Mouse (Mus musculus) ZHBTc4 (cell line): ENCODE measurements at regions not wholly inside any gene's neighbourhood (a gene's known extent, or its start where the extent isn't known, plus 50 kb on each side); places are given as distances from the start of the nearest gene placed in this dataset.

ENCODE experiments used
- DNase-seq: peaks from one replicate; pipeline ENCODE4 v3.0.0-alpha.2; 2011; ENCODE audit warnings: low read depth, low spot score

DNA sequence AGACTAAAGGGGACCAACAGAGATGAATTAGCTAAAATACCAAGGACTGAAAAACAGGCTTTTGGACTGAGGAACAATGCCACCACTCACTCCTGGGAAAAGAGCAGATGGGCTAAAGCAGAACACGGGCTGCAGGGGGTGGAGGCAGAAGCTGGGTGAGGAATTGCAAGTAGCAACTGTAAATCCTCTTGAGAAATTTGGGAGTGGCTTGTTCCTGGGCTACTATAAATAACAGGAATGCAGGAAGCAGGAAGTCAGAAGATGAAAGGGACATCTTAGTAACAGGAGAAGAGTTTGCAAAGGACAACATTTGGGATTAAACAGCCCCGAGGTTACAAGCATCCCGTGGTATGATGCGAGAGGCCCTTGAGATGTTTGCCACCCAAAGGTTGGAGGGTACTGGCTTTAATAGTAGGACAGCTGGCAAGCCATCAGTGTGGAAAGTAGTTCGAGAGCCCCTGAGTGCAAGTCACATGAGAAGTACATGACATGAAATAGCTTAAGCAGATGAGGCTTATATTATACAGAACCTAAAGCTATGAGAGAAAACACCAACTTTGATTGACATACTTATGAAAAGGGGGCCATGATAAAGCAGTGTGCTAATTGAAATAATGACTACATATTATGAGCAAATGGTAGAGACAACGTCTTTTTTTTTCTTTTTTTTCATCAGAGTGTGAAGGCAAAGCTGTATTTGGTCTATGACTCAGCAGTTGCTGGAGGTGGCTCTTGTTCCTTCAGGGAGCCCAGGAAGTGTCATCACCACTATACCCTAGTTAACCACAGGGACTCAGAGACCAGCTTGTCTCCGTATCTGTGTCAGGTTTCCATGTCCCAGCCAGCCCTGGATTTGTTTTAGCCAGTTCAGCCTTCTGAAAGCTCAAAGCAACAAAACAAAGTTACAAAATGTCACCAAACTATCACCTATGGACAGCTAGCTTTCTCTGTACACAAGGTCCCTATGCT is 357.6 kb upstream of the Acvr2a start:
- peak; percentile 17 for DNase-seq

- DNase-seq: peak; percentile 17
These were observed 356.8 kb upstream of the Acvr2a start for GRCm38 (mm10) chr2:48457117-48457516.

DNA sequence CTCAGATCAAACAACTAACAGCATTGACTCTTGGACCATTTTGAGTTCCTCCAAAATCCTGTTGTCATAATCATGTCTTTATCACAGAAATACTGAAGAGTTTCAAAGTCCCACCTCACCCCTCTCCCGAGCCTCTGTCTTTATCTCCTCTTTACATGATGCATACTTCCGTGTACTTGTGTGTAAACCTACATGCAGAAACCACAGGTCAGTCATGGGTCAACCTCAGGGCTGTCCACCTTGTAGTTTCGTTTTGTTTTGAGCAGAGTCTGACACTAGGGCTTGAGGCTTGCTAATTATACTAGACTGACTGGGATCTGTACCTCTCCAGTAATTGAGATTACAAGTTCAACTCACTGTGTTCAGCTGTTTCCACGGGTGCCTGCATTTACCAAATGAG is 348.4 kb upstream of the Acvr2a start:
- no peak for DNase-seq

- no peak for DNase-seq
These were observed 345.0 kb upstream of the Acvr2a start for GRCm38 (mm10) chr2:48468895-48469294.

- no peak for DNase-seq
These were observed 344.6 kb upstream of the Acvr2a start for GRCm38 (mm10) chr2:48469357-48469756.

DNA sequence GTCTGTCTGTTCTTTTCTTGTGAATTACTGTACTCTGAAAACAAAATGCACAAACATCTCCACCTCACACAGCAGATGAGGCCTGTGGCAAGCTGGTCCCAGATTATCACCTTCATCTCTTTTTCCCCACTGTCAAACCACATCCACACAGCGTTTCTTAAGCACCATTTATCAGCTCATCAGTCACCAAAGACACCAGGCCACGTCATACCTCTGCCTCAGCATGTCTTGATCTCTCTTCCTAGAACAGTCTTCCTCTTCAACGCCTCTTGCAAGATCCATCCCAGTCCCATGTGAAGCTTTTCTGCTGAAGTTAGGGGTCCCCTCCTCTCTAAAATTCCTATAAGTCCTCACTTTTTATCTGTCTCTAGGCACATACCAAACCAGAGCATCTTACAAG is 340.8 kb upstream of the Acvr2a start:
- DNase-seq: no peak

GRCm38 (mm10) chr2:48474642-48475041 is 339.3 kb upstream of the Acvr2a start:
- no peak for DNase-seq

DNA sequence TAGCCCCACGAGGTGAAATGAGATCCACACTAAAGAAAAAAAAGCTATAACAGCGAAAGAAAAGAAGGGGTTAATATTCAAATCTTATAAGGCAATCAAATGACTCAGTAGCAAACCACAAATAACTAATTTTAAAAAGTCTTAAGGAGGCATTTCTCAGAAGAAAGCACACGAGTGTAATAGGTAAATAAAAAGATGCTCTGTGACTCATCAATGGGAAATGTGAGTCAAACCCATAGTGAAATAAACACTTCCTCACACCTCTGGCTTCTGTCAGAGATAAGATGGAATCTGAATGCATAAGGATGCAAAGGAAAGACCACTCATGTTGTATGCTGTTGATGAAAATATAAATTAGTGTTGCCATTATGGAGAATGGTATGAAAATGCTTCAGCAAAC is 337.1 kb upstream of the Acvr2a start:
- no peak for DNase-seq

DNA sequence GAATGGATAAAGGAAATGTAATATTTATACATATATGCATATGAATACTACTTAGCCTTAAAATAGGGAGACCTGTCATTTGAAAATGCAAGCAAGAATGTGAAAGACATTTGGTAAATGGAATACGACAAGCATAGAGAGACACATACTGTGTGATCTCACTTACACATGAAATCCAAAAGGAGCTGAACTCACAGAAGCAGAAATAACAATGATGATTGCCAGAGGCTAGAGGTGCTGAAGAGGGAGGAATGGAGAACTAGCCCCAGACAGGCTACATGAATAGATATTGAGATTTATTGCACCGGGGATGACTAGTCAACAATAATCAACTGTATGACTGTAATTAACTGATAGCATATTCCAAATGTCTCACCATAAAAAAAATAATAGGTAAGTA is 336.6 kb upstream of the Acvr2a start:
- no peak for DNase-seq

DNA sequence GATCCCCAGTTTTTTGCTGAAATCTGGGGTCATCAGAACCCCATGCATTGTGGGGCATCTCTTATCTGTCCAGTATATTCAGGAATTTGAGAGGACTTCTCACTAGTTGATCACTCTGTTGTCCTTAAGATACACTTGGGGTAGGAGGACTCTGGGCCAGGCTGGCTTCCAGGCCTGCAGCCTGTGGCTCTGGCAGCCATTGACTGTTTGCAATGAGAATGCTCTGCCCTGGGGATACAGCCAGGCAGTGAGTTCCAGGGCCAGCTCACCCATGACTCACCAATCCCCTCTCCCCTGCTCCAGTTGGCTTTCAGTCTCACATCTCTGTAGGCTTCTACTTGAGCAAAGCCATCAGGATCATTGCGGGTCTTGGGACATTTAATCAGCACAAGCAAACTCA is 334.3 kb upstream of the Acvr2a start:
- no peak for DNase-seq

- no peak for DNase-seq
These were observed 333.3 kb upstream of the Acvr2a start for GRCm38 (mm10) chr2:48480428-48481191.

DNA sequence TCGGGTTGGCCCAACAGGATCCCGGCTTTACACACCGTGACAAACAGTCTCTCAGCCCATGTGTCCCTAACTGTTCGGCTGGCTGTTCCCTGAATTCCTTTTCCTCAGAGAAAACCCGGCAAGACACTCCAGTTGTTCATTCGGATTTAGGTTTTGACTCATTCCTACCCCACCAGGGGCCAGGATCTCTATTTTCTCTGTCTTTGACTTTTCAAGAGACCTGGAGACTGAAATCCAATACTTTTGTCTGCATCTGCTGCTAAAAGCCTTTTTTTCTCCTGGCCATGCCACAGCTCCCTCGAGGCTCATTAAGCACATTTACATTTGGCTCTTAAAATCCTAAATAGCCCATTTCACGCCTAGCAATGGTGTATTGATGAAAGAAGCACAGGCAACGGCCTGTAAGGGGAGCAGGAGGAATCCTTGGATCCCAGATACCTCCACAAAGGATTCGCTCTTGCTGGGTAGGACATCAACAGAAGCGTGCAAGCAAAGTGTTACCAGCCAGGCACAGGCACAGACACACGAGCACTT is 332.6 kb upstream of the Acvr2a start:
- DNase-seq: no peak

- DNase-seq: no peak
These were observed 320.3 kb upstream of the Acvr2a start for GRCm38 (mm10) chr2:48493574-48493973.

- DNase-seq: no peak
These were observed 319.8 kb upstream of the Acvr2a start for GRCm38 (mm10) chr2:48494065-48494464.

- DNase-seq: no peak
These were observed 319.3 kb upstream of the Acvr2a start for GRCm38 (mm10) chr2:48494632-48495031.

- DNase-seq: no peak
These were observed 315.7 kb upstream of the Acvr2a start for GRCm38 (mm10) chr2:48498047-48498723.

DNA sequence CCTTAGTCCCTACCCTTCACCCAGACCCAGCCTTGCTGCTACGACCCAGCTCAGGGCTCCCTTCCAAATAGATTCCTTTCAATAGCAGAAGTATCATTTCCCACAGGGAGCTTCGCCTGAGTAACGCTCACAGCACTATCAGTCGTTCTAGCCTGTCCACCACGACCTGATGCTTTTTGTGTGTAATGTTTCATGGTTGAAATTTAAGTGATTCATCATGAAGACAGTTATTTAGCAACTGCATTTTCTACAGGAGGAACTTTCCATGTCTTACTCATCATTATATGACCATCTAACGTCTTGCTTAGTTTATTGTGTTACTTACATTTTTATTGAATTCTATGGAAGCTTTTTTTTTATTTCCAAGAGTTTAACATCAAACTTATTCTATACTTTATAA is 314.5 kb upstream of the Acvr2a start:
- DNase-seq: no peak

DNA sequence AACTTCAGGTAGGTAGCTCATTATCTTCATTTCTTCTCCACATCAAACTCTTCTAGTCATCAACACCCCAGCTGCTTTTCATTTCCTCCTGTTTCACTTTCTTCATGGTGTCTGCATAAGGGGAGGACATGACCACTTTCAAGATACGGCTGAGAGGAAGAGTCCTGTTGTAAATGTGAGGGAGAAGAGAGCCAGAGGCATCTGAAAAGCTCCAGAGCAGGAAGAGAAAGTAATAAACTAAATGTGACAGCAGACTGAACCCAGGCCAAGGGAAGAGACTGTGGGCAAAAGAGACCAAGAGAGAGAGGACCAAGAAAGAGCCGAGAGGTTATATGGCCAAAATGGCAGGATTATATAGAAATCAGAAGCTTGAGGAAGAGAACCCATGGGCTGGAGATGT is 312.5 kb upstream of the Acvr2a start:
- DNase-seq: no peak

- DNase-seq: no peak
These were observed 300.1 kb upstream of the Acvr2a start for GRCm38 (mm10) chr2:48513848-48514247.

GRCm38 (mm10) chr2:48519838-48520404 is 294.0 kb upstream of the Acvr2a start:
- no peak for DNase-seq

GRCm38 (mm10) chr2:48520535-48520971 is 293.4 kb upstream of the Acvr2a start:
- DNase-seq: no peak
